Mouse (Mus musculus): Measurements from ENCODE around the gene Pcgf5.

Gene Pcgf5

GRCm38 (mm10) chr19:36477684-36478083 is 129.6 kb downstream of the Pcgf5 start:
- DNase-seq (ENCODE audit: low spot score in 2 of 2), result peak; percentile 16 to 26

- no peak for DNase-seq (ENCODE audit: low spot score in 2 of 2)
Observed at GRCm38 (mm10) chr19:36490911-36491310, 142.8 kb downstream of the Pcgf5 start.

GRCm38 (mm10) chr19:36495555-36495954 is 147.4 kb downstream of the Pcgf5 start:
- no peak for DNase-seq (ENCODE audit: low spot score in 2 of 2)

GRCm38 (mm10) chr19:36496532-36496931 is 148.4 kb downstream of the Pcgf5 start:
- no peak for DNase-seq (ENCODE audit: low spot score in 2 of 2)

GRCm38 (mm10) chr19:36497067-36497466 is 149.0 kb downstream of the Pcgf5 start:
- no peak for DNase-seq (ENCODE audit: low spot score in 2 of 2)

GRCm38 (mm10) chr19:36497744-36498143 is 149.6 kb downstream of the Pcgf5 start:
- no peak for DNase-seq (ENCODE audit: low spot score in 2 of 2)

GRCm38 (mm10) chr19:36504716-36505115 is 156.6 kb downstream of the Pcgf5 start:
- no peak for DNase-seq (ENCODE audit: low spot score in 2 of 2)
